In the genomic region with DNA sequence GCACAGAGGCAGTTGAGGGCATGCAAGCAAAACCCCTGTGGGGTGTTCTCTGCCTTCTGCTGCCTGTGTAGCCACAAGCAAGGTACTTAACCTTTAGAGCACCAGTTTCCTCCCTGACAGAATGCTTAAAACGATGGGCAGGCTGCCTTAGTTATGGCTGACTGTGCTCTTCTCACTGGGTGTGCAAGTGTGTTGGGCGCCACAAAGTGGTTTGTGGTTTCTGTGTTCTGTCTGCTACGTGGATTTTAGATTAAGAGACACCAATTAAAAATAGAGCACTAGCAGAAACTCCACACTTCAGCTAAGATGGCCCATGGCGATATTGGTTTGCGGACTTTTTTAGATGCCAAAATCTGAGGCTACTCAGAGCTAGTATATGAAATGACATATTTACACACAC, we compare ENCODE assay signal across 19 mouse cellular contexts. TPM values are rescaled to one million over a fixed set of nuclear protein-coding genes. Genes with fewer than 3 reads are reported as not detected.
A peak's percentile ranks its signal among the peaks of the same experiment; 100 is the strongest.
DNase-seq lines count a peak whose midpoint lies in the region; ATAC-seq lines count a peak whose summit lies in the region.
"Had no signal": no experiment of that assay in that cellular context is flagged by ENCODE, and none has a peak within 500 bp of the region (broad histone marks: within the 10 kb centered on the region; RNA-seq: fewer than 3 reads in every experiment).

No protein-coding gene starts in this region.

- H3K36me3 ChIP-seq in midbrain, embryonic 16.5 days (ENCODE audit: control insufficient read depth, insufficient read depth, low read length) = peaks cover 8% of the 10 kb centered on the region; the same call in 1 of the 2 replicates
- peaks cover 5% of the 10 kb centered on the region; the same call in 1 of the 2 replicates for H3K36me3 ChIP-seq in midbrain, embryonic 10.5 days
- H3K36me3 ChIP-seq in forebrain, embryonic 14.5 days (ENCODE audit: control insufficient read depth, insufficient read depth, low read length) = peaks cover 7% of the 10 kb centered on the region
- H3K36me3 ChIP-seq: embryonic facial prominence, embryonic 13.5 days; forebrain, embryonic 12.5 days; heart, embryonic 10.5 days; hindbrain, embryonic 10.5 days had no signal

- H3K4me3 ChIP-seq in midbrain, embryonic 16.5 days (ENCODE audit: low read depth, low read length) = no peak overlapping the region
- H3K4me3 ChIP-seq in midbrain, embryonic 10.5 days = no peak overlapping the region
- no peak overlapping the region for H3K4me3 ChIP-seq in forebrain, embryonic 14.5 days (ENCODE audit: low read depth, low read length)
- H3K4me3 ChIP-seq: embryonic facial prominence, embryonic 13.5 days; erythroblast, embryonic 14.5 days; forebrain, embryonic 12.5 days; heart, embryonic 10.5 days; hindbrain, embryonic 10.5 days had no signal

- 83% methylated on average over 5 of the region's 5 CpGs for WGBS in midbrain, embryonic 16.5 days
- WGBS in midbrain, embryonic 10.5 days = 85% methylated on average over 5 of the region's 5 CpGs
- WGBS in forebrain, embryonic 14.5 days = 80% methylated on average over 5 of the region's 5 CpGs

- peaks cover 32% of the 10 kb centered on the region for H3K4me1 ChIP-seq in midbrain, embryonic 16.5 days (ENCODE audit: control insufficient read depth, insufficient read depth, low read length)
- H3K4me1 ChIP-seq in midbrain, embryonic 10.5 days = peaks cover 19% of the 10 kb centered on the region
- H3K4me1 ChIP-seq in forebrain, embryonic 14.5 days (ENCODE audit: control insufficient read depth, insufficient read depth, low read length) = peaks cover 9% of the 10 kb centered on the region

- no peaks in the 10 kb centered on the region for H3K9me3 ChIP-seq in midbrain, embryonic 16.5 days (replicated peaks; ENCODE audit: control insufficient read depth, low read length, poor library complexity, severe bottlenecking)
- no peaks in the 10 kb centered on the region for H3K9me3 ChIP-seq in midbrain, embryonic 10.5 days (replicated peaks)
- H3K9me3 ChIP-seq in forebrain, embryonic 14.5 days (replicated peaks; ENCODE audit: control insufficient read depth, low read length) = no peaks in the 10 kb centered on the region
- H3K9me3 ChIP-seq: embryonic facial prominence, embryonic 13.5 days; forebrain, embryonic 12.5 days; heart, embryonic 10.5 days; hindbrain, embryonic 10.5 days had no signal

- H3K4me2 ChIP-seq in midbrain, embryonic 16.5 days (ENCODE audit: low read length) = no peak overlapping the region
- H3K4me2 ChIP-seq in forebrain, embryonic 14.5 days (ENCODE audit: low read length) = no peak overlapping the region
- H3K4me2 ChIP-seq: embryonic facial prominence, embryonic 13.5 days; forebrain, embryonic 12.5 days; midbrain, embryonic 11.5 days had no signal

- ATAC-seq in midbrain, embryonic 16.5 days = no peak
- ATAC-seq in activated CD4-positive, CD25-positive, alpha-beta regulatory T cell, adult 4 months = peak; percentile 13
- no peak for ATAC-seq in forebrain, embryonic 14.5 days
- no peak for ATAC-seq in monocyte, adult 5-6 weeks (replicated peaks; ENCODE audit: insufficient number of reproducible peaks, low FRiP score, low TSS enrichment, poor library complexity, severe bottlenecking)

- DNase-seq in midbrain, embryonic 10.5 days (ENCODE audit: low spot score) = no peak
- peak; percentile 65 for DNase-seq in naive thymus-derived CD4-positive, alpha-beta T cell, adult 2 months (ENCODE audit: low read depth)
- DNase-seq in forebrain, embryonic 14.5 days (ENCODE audit: low spot score) = no peak
- DNase-seq in urinary bladder, adult 18-20 months (ENCODE audit: low spot score in 2 of 2) = no peak
- DNase-seq: embryo, embryonic 11 days; kidney, adult 2 months; lung, postnatal 4 days; right cerebral cortex, postnatal 14 days had no signal

- no peaks in the 10 kb centered on the region for H3K27me3 ChIP-seq in midbrain, embryonic 16.5 days (ENCODE audit: control insufficient read depth, insufficient read depth, low read depth, low read length)
- peaks cover 25% of the 10 kb centered on the region for H3K27me3 ChIP-seq in midbrain, embryonic 10.5 days (ENCODE audit: low read depth, poor library complexity, severe bottlenecking)
- H3K27me3 ChIP-seq in forebrain, embryonic 14.5 days (replicated peaks; ENCODE audit: control insufficient read depth, insufficient read depth, low read length) = no peaks in the 10 kb centered on the region

- 0 out of 2 replicates have a peak overlapping the region, but pooled peaks have one; percentile 10 for H3K9ac ChIP-seq in midbrain, embryonic 16.5 days (ENCODE audit: low read depth, low read length)
- no peak overlapping the region for H3K9ac ChIP-seq in forebrain, embryonic 14.5 days (ENCODE audit: low read length)
- H3K9ac ChIP-seq: embryonic facial prominence, embryonic 13.5 days; forebrain, embryonic 12.5 days had no signal

- H3K27ac ChIP-seq in midbrain, embryonic 16.5 days (ENCODE audit: low read length) = no peak overlapping the region
- H3K27ac ChIP-seq in midbrain, embryonic 10.5 days (replicated peaks) = no peak overlapping the region
- no peak overlapping the region for H3K27ac ChIP-seq in forebrain, embryonic 14.5 days (ENCODE audit: low read depth, low read length)
- H3K27ac ChIP-seq: embryonic facial prominence, embryonic 13.5 days; forebrain, embryonic 12.5 days; heart, embryonic 10.5 days; hindbrain, embryonic 10.5 days; kidney, postnatal 0 days; stomach, postnatal 0 days had no signal

RNA-seq across cellular contexts. Expression of gene Mturn, which starts 3.7 kb away (rescaled TPM):
- polyA plus RNA-seq in midbrain, embryonic 16.5 days (2015; fragmentation: Nextera tagmentation; extraction: Ambion mirVana) = 123 and 128 TPM in 2 replicates
- 14.9 and 28.9 TPM in 2 replicates for polyA plus RNA-seq in midbrain, embryonic 10.5 days (2016; fragmentation: Nextera tagmentation; extraction: Ambion mirVana)
- 10 to 100 TPM; 10.8 to 16.6 TPM for polyA plus RNA-seq in activated CD4-positive, CD25-positive, alpha-beta regulatory T cell, adult 4 months (2017; shearing (Covaris generic))
- polyA plus RNA-seq in forebrain, embryonic 14.5 days (2014; fragmentation: Nextera tagmentation; extraction: Ambion mirVana) = 96.6 and 127 TPM in 2 replicates
- total RNA-seq in monocyte, adult 5-6 weeks (2017) = 4.6 to 9.5 TPM (median 7.1 TPM) in 3 replicates
